Mouse (Mus musculus) heart, postnatal 0 days (tissue): ENCODE measurements around the gene 4930524J08Rik. TPM values are rescaled to one million over a fixed set of nuclear protein-coding genes. Genes with fewer than 3 reads are reported as not detected.

Source experiments
- ATAC-seq: fragments of 200-750 bp; cut with Nextera tagmentation; 2 replicates; pipeline ENCODE4 v1.8.0; 2017; ENCODE audit warnings: low read depth, moderate number of reproducible peaks, moderate library complexity; ENCODE audit not compliant: insufficient read depth
- DNase-seq: peaks from one replicate; pipeline ENCODE4 v3.0.0-alpha.2; 2016; ENCODE audit warnings: low spot score
- H3K27ac ChIP-seq: fragments of 300-500 bp; sonication (generic); 2 replicates; pipeline ENCODE4 v1.5.1; 2014; ENCODE audit warnings: low read depth, mild to moderate bottlenecking
- H3K27me3 ChIP-seq: fragments of 300-500 bp; sonication (generic); 2 replicates; pipeline ENCODE4 v1.6.1; 2014; ENCODE audit warnings: low read length, mixed read lengths; ENCODE audit not compliant: control insufficient read depth, insufficient read depth
- H3K36me3 ChIP-seq: fragments of 300-500 bp; sonication (generic); replicated peaks from 2 replicates; pipeline ENCODE4 v1.6.1; 2014; ENCODE audit warnings: low read length, mixed read lengths; ENCODE audit not compliant: control insufficient read depth, insufficient read depth
- H3K4me1 ChIP-seq: fragments of 300-500 bp; sonication (generic); 2 replicates; pipeline ENCODE4 v1.6.1; 2014; ENCODE audit warnings: antibody characterized with exemption; ENCODE audit not compliant: control insufficient read depth, insufficient read depth
- H3K4me2 ChIP-seq: fragments of 300-500 bp; sonication (generic); 2 replicates; pipeline ENCODE4 v1.6.1; 2014; ENCODE audit warnings: low read depth, mild to moderate bottlenecking, low read length, moderate library complexity
- H3K4me3 ChIP-seq: fragments of 300-500 bp; sonication (generic); 2 replicates; pipeline ENCODE4 v1.5.1; 2014; ENCODE audit warnings: low read depth, low read length
- H3K9ac ChIP-seq: fragments of 300-500 bp; sonication (generic); replicated peaks from 2 replicates; pipeline ENCODE4 v1.6.1; 2014; ENCODE audit warnings: low read depth, low read length, mixed read lengths
- H3K9me3 ChIP-seq: fragments of 300-500 bp; sonication (generic); replicated peaks from 2 replicates; pipeline ENCODE4 v1.6.1; 2016; ENCODE audit warnings: low read length; ENCODE audit not compliant: control insufficient read depth
- CTCF ChIP-seq: IDR thresholded peaks from 2 replicates; pipeline ENCODE4 v1.5.1; 2016; ENCODE audit warnings: antibody characterized with exemption, control low read depth, low read depth
- EP300 ChIP-seq: IDR thresholded peaks from 2 replicates; pipeline ENCODE4 v1.6.1; 2016; ENCODE audit warnings: antibody characterized with exemption, low read depth
- WGBS: fragments of 180-500 bp; shearing (Covaris S2); extraction: QIAGEN DNeasy Blood & Tissue Kit; methylation state at CpG from one replicate; pipeline ENCODE4 v1.1.7; 2014; 5-methylcytosine and 5-hydroxymethylcytosine counted together
- polyA plus RNA-seq: library from polyadenylated mRNA; unstranded; fragments of >200 nt; fragmentation: Nextera tagmentation; extraction: Ambion mirVana; gene quantifications from 2 replicates; pipeline ENCODE4 v1.2.1, GENCODE M21; 2015
- total RNA-seq: library from RNA; depleted of rRNA; stranded (reverse); fragments of >200 nt; gene quantifications from 2 replicates; pipeline ENCODE4 v1.2.3, GENCODE M21; 2014; ENCODE audit warnings: low replicate concordance

The 4930524J08Rik gene
- total and polyA plus RNA-seq, 2 experiments from 2014 or later: 1.7 to 24.0 TPM

- TF ChIP-seq CTCF (no peak), EP300 (no peak)
- Histone ChIP-seq H3K4me2 (no peak overlapping the region), H3K36me3 (peaks cover 6% of the 10 kb centered on the region; the same call in 1 of the 2 replicates), H3K27ac (no peak overlapping the region), H3K9ac (no peak overlapping the region), H3K27me3 (no peaks in the 10 kb centered on the region), H3K4me1 (no peaks in the 10 kb centered on the region), H3K4me3 (no peak overlapping the region), H3K9me3 (no peaks in the 10 kb centered on the region)
- no peak for DNase-seq
- WGBS: 80% methylated on average over 5 of the region's 5 CpGs
- no peak for ATAC-seq
These were observed 26.3 kb upstream of the 4930524J08Rik start for GRCm38 (mm10) chr5:99952513-99952912.

GRCm38 (mm10) chr5:99953883-99954282 is 25.0 kb upstream of the 4930524J08Rik start:
- Histone ChIP-seq H3K27me3 (no peaks in the 10 kb centered on the region), H3K4me2 (no peak overlapping the region), H3K9ac (no peak overlapping the region), H3K9me3 (no peaks in the 10 kb centered on the region), H3K4me1 (no peaks in the 10 kb centered on the region), H3K27ac (no peak overlapping the region), H3K36me3 (peaks cover 13% of the 10 kb centered on the region; the same call in 1 of the 2 replicates), H3K4me3 (no peak overlapping the region)
- ATAC-seq (no peak), DNase-seq (no peak)
- 75% methylated on average over 1 of the region's 1 CpGs for WGBS
- TF ChIP-seq EP300 (no peak), CTCF (no peak)

GRCm38 (mm10) chr5:99958666-99959065 is 20.2 kb upstream of the 4930524J08Rik start:
- no peaks in the 10 kb centered on the region for H3K27me3 ChIP-seq
- H3K4me2 ChIP-seq: no peak overlapping the region
- 61% methylated on average over 1 of the region's 1 CpGs for WGBS
- no peak for ATAC-seq
- H3K27ac ChIP-seq: no peak overlapping the region
- peaks cover 35% of the 10 kb centered on the region for H3K36me3 ChIP-seq
- no peak for DNase-seq
- TF ChIP-seq EP300 (no peak), CTCF (no peak)
- H3K4me1 ChIP-seq: no peaks in the 10 kb centered on the region
- H3K9me3 ChIP-seq: no peaks in the 10 kb centered on the region
- H3K9ac ChIP-seq: no peak overlapping the region
- no peak overlapping the region for H3K4me3 ChIP-seq

GRCm38 (mm10) chr5:99959236-99959936 is 19.5 kb upstream of the 4930524J08Rik start:
- 81% methylated on average over 2 of the region's 2 CpGs for WGBS
- H3K4me3 ChIP-seq: no peak overlapping the region
- no peak for ATAC-seq
- H3K9me3 ChIP-seq: no peaks in the 10 kb centered on the region
- H3K4me1 ChIP-seq: no peaks in the 10 kb centered on the region
- H3K27ac ChIP-seq: no peak overlapping the region
- TF ChIP-seq CTCF: no peak
- no peak for TF ChIP-seq EP300
- H3K36me3 ChIP-seq: peaks cover 42% of the 10 kb centered on the region
- no peaks in the 10 kb centered on the region for H3K27me3 ChIP-seq
- H3K9ac ChIP-seq: no peak overlapping the region
- no peak overlapping the region for H3K4me2 ChIP-seq
- no peak for DNase-seq

- Histone ChIP-seq H3K4me3 (no peak overlapping the region), H3K9ac (no peak overlapping the region), H3K4me1 (no peaks in the 10 kb centered on the region), H3K4me2 (no peak overlapping the region), H3K27me3 (no peaks in the 10 kb centered on the region), H3K27ac (no peak overlapping the region), H3K9me3 (no peaks in the 10 kb centered on the region), H3K36me3 (peaks cover 48% of the 10 kb centered on the region)
- WGBS: 72% methylated on average over 2 of the region's 2 CpGs
- ATAC-seq (no peak), DNase-seq (no peak)
- TF ChIP-seq EP300 (no peak), CTCF (no peak)
These were observed 18.9 kb upstream of the 4930524J08Rik start for GRCm38 (mm10) chr5:99959960-99960359.

- DNase-seq: peak; percentile 57
- Histone ChIP-seq H3K9ac (no peak overlapping the region), H3K4me2 (peak overlapping the region; percentile 41), H3K4me1 (peaks cover 29% of the 10 kb centered on the region), H3K9me3 (no peaks in the 10 kb centered on the region), H3K27ac (peak overlapping the region; percentile 57), H3K4me3 (peak overlapping the region; percentile 6; the same call in 1 of the 2 replicates), H3K27me3 (no peaks in the 10 kb centered on the region), H3K36me3 (no peaks in the 10 kb centered on the region)
- ATAC-seq: no peak
- 0% methylated on average over 2 of the region's 2 CpGs for WGBS
- no peak for TF ChIP-seq CTCF
- no peak for TF ChIP-seq EP300
These were observed 4.9 kb upstream of the 4930524J08Rik start for GRCm38 (mm10) chr5:99973941-99974340.
